Mouse (Mus musculus) lung, postnatal 0 days (tissue): ENCODE measurements at regions not wholly inside any gene's neighbourhood (a gene's known extent, or its start where the extent isn't known, plus 50 kb on each side); places are given as distances from the start of the nearest gene placed in this dataset.

ENCODE experiments used
- CTCF ChIP-seq: IDR thresholded peaks from 2 replicates; pipeline ENCODE4 v1.5.1; 2016; ENCODE audit warnings: antibody characterized with exemption, mild to moderate bottlenecking
- EP300 ChIP-seq: IDR thresholded peaks from 2 replicates; pipeline ENCODE4 v1.6.1; 2016; ENCODE audit warnings: antibody characterized with exemption, mild to moderate bottlenecking, control low read depth

- no peak for TF ChIP-seq CTCF
- no peak for TF ChIP-seq EP300
Measured at GRCm38 (mm10) chr11:25287458-25288247, 922.9 kb downstream of the 5730522E02Rik start.
